Mouse (Mus musculus) gastrocnemius, adult 18-20 months (tissue): ENCODE measurements around the gene Ccdc146. TPM values are rescaled to one million over a fixed set of nuclear protein-coding genes. Genes with fewer than 3 reads are reported as not detected.
"Not testable (repeated sequence)": the region's sequence is repeated elsewhere in the genome, so short reads cannot be mapped to it uniquely, and the experiment has no call there.

Experiments used
- DNase-seq: peaks from one replicate; pipeline ENCODE4 v3.0.0; 2021; ENCODE audit warnings: low spot score
- total RNA-seq, 2 experiments: library from RNA; stranded (reverse); gene quantifications; 2 replicates each; pipeline ENCODE4 v1.2.3; 2021

Ccdc146 gene
- total RNA-seq, 2 experiments from 2014 or later, result 3.5 to 4.8 TPM

- no peak for DNase-seq
These were observed 35.6 kb downstream of the Ccdc146 start for GRCm38 (mm10) chr5:21388855-21389254.

DNA sequence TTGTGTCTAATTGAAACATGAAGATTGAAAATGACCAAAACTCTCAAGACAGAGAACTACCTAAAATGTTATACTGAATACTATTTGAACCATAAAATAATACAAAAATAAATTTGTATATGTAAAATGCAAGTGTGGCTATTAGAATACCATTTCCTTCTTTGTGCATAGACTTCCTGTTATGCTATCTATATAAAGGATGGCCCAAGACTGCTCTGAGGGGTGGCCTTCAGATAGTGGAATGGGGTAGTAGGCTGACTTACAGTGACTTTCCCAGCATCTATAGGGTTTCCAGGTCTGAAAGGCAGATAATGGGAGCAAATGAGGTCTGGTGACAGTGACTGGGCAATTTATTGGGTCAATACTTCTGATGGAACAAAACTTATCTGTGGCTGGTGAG lies 37.1 kb downstream of the Ccdc146 start:
- DNase-seq, result no peak

- no peak for DNase-seq
These were observed 38.0 kb downstream of the Ccdc146 start for GRCm38 (mm10) chr5:21386432-21386831.

- DNase-seq, result no peak
These were observed 39.5 kb downstream of the Ccdc146 start for GRCm38 (mm10) chr5:21384976-21385375.

- no peak for DNase-seq
These were observed 40.1 kb downstream of the Ccdc146 start for GRCm38 (mm10) chr5:21384252-21384960.

GRCm38 (mm10) chr5:21383392-21384251 lies 40.9 kb downstream of the Ccdc146 start:
- no peak for DNase-seq

DNA sequence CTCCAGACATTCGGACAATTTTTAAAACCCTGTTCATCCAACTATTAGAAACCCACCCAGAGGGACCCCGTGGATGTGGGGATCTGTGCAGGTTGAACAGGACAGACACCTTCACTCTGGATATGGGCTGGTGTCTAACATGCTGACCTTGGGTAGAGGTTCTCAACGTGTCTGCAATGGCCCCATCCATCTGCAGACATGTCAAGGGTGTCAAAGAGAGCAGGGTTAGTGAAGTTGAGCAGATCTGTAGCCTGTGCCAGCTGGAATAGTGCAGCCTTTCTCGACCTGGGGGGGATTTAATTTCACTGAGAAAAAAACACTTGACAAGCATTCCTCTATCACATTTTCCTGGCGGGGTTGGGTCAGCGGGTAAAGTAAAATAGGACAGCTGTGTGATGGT lies 41.8 kb downstream of the Ccdc146 start:
- DNase-seq, result no peak

- DNase-seq, result peak; percentile 13
These were observed 42.5 kb downstream of the Ccdc146 start for GRCm38 (mm10) chr5:21381986-21382385.

DNA sequence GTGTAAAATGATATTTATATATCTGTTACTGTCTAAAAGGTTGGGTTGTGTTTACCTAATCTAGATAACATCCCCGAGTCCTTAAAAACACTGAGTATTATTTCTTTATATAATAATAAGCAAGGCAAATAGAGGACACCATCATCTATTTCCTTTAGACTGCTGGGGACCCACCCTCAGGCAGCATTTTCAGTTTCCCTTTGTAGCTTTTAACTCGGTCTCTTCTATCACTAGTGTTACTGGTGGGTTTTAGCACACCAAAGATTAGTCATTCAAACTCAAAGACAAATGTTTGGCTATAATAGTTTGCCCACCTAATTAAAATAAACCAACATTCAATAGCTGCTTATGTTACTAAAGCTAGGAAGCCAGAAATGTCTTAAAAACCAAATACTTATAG lies 46.1 kb downstream of the Ccdc146 start:
- no peak for DNase-seq

DNA sequence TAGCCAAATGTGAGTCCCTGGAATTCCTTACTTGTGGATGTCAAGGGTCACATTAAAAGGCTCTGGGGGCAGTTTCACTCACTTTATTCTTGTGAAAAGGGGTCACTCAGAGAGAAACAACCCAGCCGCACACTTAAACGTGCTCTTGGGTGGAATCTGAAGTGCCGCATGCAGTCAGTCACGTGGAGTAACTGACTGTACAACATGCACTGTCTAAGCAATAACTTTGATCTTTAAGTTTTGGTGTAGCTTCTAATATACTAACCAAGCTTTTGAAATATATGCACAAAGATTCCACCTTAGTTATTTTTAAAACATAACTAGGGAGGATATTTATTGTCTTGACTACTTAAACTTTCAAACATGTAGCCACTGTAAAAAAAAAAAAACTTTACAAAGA lies 47.5 kb downstream of the Ccdc146 start:
- DNase-seq, result no peak

DNA sequence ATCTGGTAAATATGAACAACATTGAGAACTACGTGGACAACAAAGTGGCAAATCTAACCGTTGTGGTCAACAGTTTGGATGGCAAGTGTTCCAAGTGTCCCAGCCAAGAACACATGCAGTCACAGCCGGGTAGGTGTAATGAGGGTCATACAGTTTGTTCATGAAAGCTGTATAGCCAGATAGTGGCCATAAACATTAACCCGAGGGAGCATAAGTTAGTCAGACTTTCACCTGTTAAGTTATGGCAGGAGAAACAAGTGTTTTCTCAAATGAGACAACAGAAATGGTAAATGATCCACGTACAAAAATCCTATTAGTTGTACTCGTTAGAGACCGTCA lies 51.3 kb downstream of the Ccdc146 start:
- DNase-seq, result no peak

- DNase-seq, result peak; percentile 61
These were observed 51.8 kb downstream of the Ccdc146 start, which contains the start of gene Fgl2 for GRCm38 (mm10) chr5:21372493-21373179. Gene Fgl2, plus strand, starts transcription at chr5:21372642.

DNA sequence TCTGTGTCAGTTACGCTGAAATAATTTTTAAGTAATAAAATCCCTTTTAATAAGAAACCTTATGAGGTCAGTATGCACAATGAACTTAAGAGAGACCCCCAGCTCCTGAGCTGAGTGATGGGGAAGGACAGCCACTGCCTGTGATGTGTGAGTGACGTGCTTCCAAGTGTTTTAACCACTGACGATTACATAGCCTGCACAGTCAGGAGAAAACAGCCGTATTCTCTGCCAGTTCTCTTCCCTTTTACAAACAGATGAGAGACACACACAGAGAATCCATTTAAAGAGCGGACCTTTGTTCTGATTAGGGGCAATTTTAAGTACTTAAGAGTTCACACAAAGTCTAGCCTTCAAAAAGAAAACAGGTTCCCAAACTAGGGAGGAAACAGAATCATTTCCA lies 52.6 kb downstream of the Ccdc146 start:
- no peak for DNase-seq

DNA sequence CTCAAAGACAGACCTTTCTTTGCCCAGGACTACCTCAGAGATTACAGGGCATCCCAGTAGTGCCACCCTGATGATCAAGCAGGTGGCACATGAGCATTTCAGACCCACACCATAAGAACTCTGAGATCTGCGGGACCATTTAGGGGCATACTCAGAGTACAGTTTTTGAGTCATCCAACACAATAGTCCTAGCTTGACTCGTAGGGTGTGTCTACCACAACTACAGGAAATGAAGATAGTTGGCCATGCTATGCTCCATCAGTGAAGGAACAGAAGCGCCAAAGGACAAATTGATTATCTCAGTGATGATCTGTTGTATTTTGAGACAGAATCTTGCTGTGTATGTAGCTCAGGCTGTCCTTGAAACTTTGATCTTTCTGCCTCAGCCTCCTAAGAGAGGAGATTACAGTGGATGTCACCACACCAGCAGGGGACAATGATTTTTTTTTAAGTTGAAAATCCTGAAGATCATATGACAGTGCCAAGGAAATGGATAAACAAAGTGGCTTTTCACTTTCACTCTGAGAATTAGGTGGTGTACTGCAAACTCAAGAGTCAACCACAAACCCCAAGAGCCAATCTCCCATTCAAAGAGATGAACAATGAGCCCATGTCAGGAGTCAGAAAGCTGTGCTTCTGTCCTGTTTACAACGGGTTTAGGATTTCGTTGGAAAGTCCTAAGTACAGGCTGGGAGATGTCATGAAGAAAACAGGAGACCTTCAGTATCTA lies 54.1 kb downstream of the Ccdc146 start:
- no peak for DNase-seq

GRCm38 (mm10) chr5:21367514-21367913 lies 57.0 kb downstream of the Ccdc146 start:
- no peak for DNase-seq

DNA sequence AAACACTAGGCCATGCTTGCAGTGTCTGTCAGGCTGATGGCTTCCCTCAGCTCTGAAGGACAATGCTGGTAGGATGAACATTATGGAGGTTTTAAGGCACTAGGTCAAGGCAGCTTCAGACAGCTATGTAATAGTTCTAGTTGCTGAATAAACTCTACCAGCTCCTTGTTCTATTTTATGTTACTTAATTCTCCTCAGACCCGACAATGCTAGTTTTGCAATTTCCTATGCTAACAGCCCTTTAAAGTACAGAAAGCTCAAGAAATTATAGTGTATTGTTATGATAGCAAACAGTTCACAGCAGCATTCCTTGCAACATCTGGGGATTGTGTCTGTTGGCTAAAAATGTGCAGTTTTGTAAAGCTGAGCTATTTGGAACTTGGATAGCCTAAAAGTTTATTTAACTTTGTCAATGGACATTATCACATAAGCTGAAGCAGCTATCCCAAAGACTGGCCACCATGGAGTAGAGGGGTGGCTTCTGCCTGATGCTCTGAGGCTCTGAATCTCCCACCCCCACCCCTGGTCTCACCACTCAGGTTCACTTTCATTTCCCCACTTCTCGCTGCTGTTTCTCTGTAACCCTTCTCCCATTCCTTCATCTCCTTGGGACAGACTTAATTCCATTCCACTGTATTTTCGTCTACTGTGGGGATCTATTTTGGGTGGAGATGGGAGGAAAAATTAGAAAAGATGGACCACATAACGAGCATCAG lies 58.0 kb downstream of the Ccdc146 start:
- DNase-seq, result no peak

- DNase-seq, result no peak
These were observed 61.1 kb downstream of the Ccdc146 start for GRCm38 (mm10) chr5:21363343-21363742.

GRCm38 (mm10) chr5:21358648-21359047 lies 65.8 kb downstream of the Ccdc146 start:
- no peak for DNase-seq

DNA sequence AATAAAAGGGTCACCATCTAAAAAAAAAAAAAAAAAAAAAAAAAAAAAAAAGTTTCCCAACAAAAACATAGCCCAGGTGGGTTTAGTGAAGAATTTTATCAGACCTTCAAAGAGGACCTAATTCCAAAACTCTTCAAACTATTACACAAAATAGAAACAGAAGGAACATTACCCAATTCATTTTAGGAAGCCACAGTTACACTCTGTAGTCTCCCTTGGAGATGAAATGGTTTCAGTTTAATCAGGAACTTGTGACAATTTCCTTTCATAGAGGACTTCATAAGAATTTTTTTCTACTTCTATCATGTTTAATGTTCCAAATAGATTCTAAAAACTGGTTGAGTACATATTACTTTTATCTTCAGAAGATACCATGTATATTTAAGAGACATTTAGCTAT lies 72.8 kb downstream of the Ccdc146 start:
- no peak for DNase-seq

GRCm38 (mm10) chr5:21348366-21348765 lies 76.1 kb downstream of the Ccdc146 start:
- peak; percentile 61 for DNase-seq

- not testable (repeated sequence) for DNase-seq
These were observed 82.2 kb downstream of the Ccdc146 start for GRCm38 (mm10) chr5:21342265-21342664.
